ENCODE assay signal across 17 mouse cellular contexts in the genomic region with DNA sequence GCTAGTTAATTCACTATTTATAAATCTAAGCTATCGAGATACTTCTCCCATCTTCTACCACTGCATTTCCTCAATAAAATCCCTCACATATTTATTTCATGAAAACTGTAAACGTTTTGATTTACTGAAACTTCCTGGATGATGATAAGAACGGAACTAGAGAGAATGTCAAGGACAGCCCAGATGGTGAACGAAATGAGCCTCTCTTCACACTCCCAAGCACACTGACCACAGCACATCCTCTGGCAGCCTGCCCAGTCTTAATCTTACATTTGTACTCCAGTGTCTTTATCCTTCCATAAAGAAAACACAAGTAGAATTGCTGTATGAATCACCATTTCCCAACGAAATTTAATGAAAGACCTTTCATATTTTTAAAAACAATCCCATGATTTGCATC. TPM values are rescaled to one million over a fixed set of nuclear protein-coding genes. Genes with fewer than 3 reads are reported as not detected.
"Had no signal": no experiment of that assay in that cellular context is flagged by ENCODE, and none has a peak within 500 bp of the region (broad histone marks: within the 10 kb centered on the region; RNA-seq: fewer than 3 reads in every experiment).

No protein-coding gene starts in this region.

RNA-seq across cellular contexts. Expression of a gene that starts 3.2 kb away (rescaled TPM):
- total RNA-seq: megakaryocyte progenitor cell, adult 5-6 weeks; midbrain, postnatal 0 days; monocyte, adult 5-6 weeks; neutrophil, adult 5-6 weeks had no signal
- polyA plus RNA-seq: liver, embryonic 16.5 days; lung, embryonic 15.5 days; lung, postnatal 0 days; macrophage; midbrain, embryonic 11.5 days; midbrain, embryonic 13.5 days; midbrain, embryonic 15.5 days; midbrain, postnatal 0 days; neural tube, embryonic 12.5 days; neural tube, embryonic 14.5 days; spleen, adult 2 months; stomach, embryonic 15.5 days; stomach, postnatal 0 days; thymus, postnatal 0 days had no signal

RNA-seq across cellular contexts. Expression of a gene that starts 12.3 kb away (rescaled TPM):
- total RNA-seq: megakaryocyte progenitor cell, adult 5-6 weeks; midbrain, postnatal 0 days; monocyte, adult 5-6 weeks had no signal
- polyA plus RNA-seq: liver, embryonic 16.5 days; lung, embryonic 15.5 days; lung, postnatal 0 days; macrophage; midbrain, embryonic 11.5 days; midbrain, embryonic 13.5 days; midbrain, embryonic 15.5 days; midbrain, postnatal 0 days; neural tube, embryonic 12.5 days; neural tube, embryonic 14.5 days; spleen, adult 2 months; stomach, embryonic 15.5 days; stomach, postnatal 0 days; thymus, postnatal 0 days had no signal

RNA-seq across cellular contexts. Expression of a gene that starts 18.9 kb away (rescaled TPM):
- total RNA-seq: megakaryocyte progenitor cell, adult 5-6 weeks; midbrain, postnatal 0 days; monocyte, adult 5-6 weeks; neutrophil, adult 5-6 weeks had no signal
- polyA plus RNA-seq: liver, embryonic 16.5 days; lung, embryonic 15.5 days; lung, postnatal 0 days; macrophage; midbrain, embryonic 11.5 days; midbrain, embryonic 13.5 days; midbrain, embryonic 15.5 days; midbrain, postnatal 0 days; neural tube, embryonic 12.5 days; neural tube, embryonic 14.5 days; spleen, adult 2 months; stomach, embryonic 15.5 days; stomach, postnatal 0 days; thymus, postnatal 0 days had no signal

RNA-seq across cellular contexts. Expression of a gene that starts 30.7 kb away (rescaled TPM):
- total RNA-seq: megakaryocyte progenitor cell, adult 5-6 weeks; midbrain, postnatal 0 days had no signal
- polyA plus RNA-seq: liver, embryonic 16.5 days; lung, embryonic 15.5 days; lung, postnatal 0 days; macrophage; midbrain, embryonic 11.5 days; midbrain, embryonic 13.5 days; midbrain, embryonic 15.5 days; midbrain, postnatal 0 days; neural tube, embryonic 12.5 days; neural tube, embryonic 14.5 days; spleen, adult 2 months; stomach, embryonic 15.5 days; stomach, postnatal 0 days; thymus, postnatal 0 days had no signal

RNA-seq across cellular contexts. Expression of a gene that starts 38.3 kb away (rescaled TPM):
- total RNA-seq: megakaryocyte progenitor cell, adult 5-6 weeks; midbrain, postnatal 0 days; monocyte, adult 5-6 weeks; neutrophil, adult 5-6 weeks had no signal
- polyA plus RNA-seq: liver, embryonic 16.5 days; lung, embryonic 15.5 days; lung, postnatal 0 days; macrophage; midbrain, embryonic 11.5 days; midbrain, embryonic 13.5 days; midbrain, embryonic 15.5 days; midbrain, postnatal 0 days; neural tube, embryonic 12.5 days; neural tube, embryonic 14.5 days; spleen, adult 2 months; stomach, embryonic 15.5 days; stomach, postnatal 0 days; thymus, postnatal 0 days had no signal
